Mouse (Mus musculus) intestine, embryonic 14.5 days (tissue): Measurements from ENCODE around the gene Cabp2. TPM values are rescaled to one million over a fixed set of nuclear protein-coding genes. Genes with fewer than 3 reads are reported as not detected.
"Not testable (repeated sequence)": the region's sequence is repeated elsewhere in the genome, so short reads cannot be mapped to it uniquely, and the experiment has no call there.

Experiments used
- ATAC-seq: fragments of 200-750 bp; cut with Nextera tagmentation; replicated peaks from 2 replicates; pipeline ENCODE4 v1.8.0; 2017; ENCODE audit warnings: low read depth, moderate number of reproducible peaks, moderate TSS enrichment, moderate library complexity; ENCODE audit not compliant: low FRiP score, low TSS enrichment
- DNase-seq: peaks from one replicate; pipeline ENCODE4 v3.0.0-alpha.2; 2018; ENCODE audit warnings: low spot score
- H3K27ac ChIP-seq: fragments of 300-500 bp; sonication (generic); 2 replicates; pipeline ENCODE4 v1.5.1; 2014; ENCODE audit warnings: low read depth, mild to moderate bottlenecking, control low read depth
- H3K27me3 ChIP-seq: fragments of 300-500 bp; sonication (generic); replicated peaks from 2 replicates; pipeline ENCODE4 v1.6.1; 2014; ENCODE audit warnings: low read length, control low read depth; ENCODE audit not compliant: control insufficient read depth, insufficient read depth
- H3K36me3 ChIP-seq: fragments of 300-500 bp; sonication (generic); 2 replicates; pipeline ENCODE4 v1.6.1; 2014; ENCODE audit warnings: low read length, control low read depth; ENCODE audit not compliant: control insufficient read depth, insufficient read depth
- H3K4me1 ChIP-seq: fragments of 300-500 bp; sonication (generic); replicated peaks from 2 replicates; pipeline ENCODE4 v1.6.1; 2014; ENCODE audit warnings: low read length, control low read depth, mixed read lengths; ENCODE audit not compliant: control insufficient read depth, insufficient read depth
- H3K4me2 ChIP-seq: fragments of 300-500 bp; sonication (generic); 2 replicates; pipeline ENCODE4 v1.6.1; 2014; ENCODE audit warnings: low read length
- H3K4me3 ChIP-seq: fragments of 300-500 bp; sonication (generic); 2 replicates; pipeline ENCODE4 v1.5.1; 2014; ENCODE audit warnings: low read depth, low read length, control low read depth, mixed read lengths
- H3K9ac ChIP-seq: fragments of 300-500 bp; sonication (generic); 2 replicates; pipeline ENCODE4 v1.6.1; 2014; ENCODE audit warnings: mild to moderate bottlenecking, low read length
- H3K9me3 ChIP-seq: fragments of 300-500 bp; sonication (generic); 2 replicates; pipeline ENCODE4 v1.6.1; 2016; ENCODE audit warnings: low read length, control low read depth; ENCODE audit not compliant: control insufficient read depth
- whole genome bisulfite sequencing: fragments of 180-500 bp; shearing (Covaris S2); extraction: QIAGEN DNeasy Blood & Tissue Kit; methylation state at CpG from one replicate; pipeline ENCODE4 v1.1.7; 2014; 5-methylcytosine and 5-hydroxymethylcytosine counted together
- polyA plus RNA-seq: library from polyadenylated mRNA; unstranded; fragments of >200 nt; fragmentation: Nextera tagmentation; extraction: Ambion mirVana; gene quantifications from 2 replicates; pipeline ENCODE4 v1.2.1, GENCODE M21; 2014

The Cabp2 gene
- polyA plus RNA-seq, 1 experiment from 2014 or later = 0.57 TPM

DNA sequence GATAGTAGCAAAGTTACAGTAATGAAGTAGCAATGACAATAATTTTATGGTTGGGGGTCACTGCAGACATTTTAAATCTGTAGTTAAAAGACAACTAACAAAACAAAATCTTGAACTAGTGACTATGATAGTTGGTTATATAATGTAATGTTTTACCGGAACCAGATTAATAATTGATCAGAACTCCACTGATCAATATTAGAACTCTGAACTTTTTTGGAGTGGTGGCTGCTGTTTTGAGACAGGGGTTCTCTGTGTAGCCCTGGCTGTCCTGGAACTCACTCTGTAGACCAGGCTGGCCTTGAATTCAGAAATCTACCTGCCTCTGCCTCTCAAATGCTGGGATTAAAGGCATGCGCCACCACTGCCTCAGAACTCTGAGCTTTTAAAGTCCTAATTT lies 13.1 kb upstream of the Cabp2 start:
- not testable (repeated sequence) for H3K36me3 ChIP-seq, H3K4me3 ChIP-seq, H3K27ac ChIP-seq, ATAC-seq, DNase-seq, H3K9me3 ChIP-seq, H3K27me3 ChIP-seq, H3K9ac ChIP-seq, H3K4me1 ChIP-seq, H3K4me2 ChIP-seq
- 89% methylated on average over 2 of the region's 2 CpGs for WGBS

DNA sequence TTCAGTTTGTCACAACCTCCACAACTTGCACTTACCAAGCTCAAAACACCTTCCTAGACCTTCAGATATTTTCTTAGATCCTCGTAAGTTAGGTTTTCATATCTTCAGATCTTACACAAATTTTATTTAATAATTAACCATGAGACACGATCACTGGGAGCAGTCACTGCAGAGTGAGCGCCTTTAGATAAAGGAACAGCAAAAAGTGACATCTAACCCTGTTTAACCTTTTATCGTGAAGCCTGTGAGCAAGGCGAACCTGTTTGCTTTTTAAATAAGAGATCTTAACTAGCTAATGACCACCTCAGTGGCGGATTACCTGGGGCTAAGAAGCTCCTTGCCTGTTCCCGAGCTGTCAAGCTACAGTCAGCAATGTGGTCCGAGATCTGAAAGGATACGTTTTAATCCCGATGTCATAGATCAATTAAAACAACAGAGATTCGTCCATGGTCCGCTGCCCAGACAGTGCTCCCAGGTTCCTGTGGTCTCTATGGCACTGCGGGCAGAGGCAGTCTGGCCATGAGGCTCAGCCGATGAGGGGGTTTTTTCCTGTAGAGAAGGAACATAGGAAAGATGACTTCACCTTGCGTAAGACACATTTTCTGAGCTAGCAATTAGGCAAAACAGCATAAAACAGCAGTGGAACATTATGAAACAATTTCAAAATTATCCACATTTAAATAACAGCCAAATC lies 12.5 kb upstream of the Cabp2 start:
- 70% methylated on average over 15 of the region's 15 CpGs for WGBS
- no peak overlapping the region for H3K27ac ChIP-seq
- no peaks in the 10 kb centered on the region for H3K36me3 ChIP-seq
- no peaks in the 10 kb centered on the region for H3K9me3 ChIP-seq
- H3K27me3 ChIP-seq = no peaks in the 10 kb centered on the region
- ATAC-seq (no peak), DNase-seq (no peak)
- H3K4me1 ChIP-seq = no peaks in the 10 kb centered on the region
- H3K4me2 ChIP-seq = peak overlapping the region; percentile 12; the same call in 1 of the 2 replicates
- no peak overlapping the region for H3K4me3 ChIP-seq
- no peak overlapping the region for H3K9ac ChIP-seq

DNA sequence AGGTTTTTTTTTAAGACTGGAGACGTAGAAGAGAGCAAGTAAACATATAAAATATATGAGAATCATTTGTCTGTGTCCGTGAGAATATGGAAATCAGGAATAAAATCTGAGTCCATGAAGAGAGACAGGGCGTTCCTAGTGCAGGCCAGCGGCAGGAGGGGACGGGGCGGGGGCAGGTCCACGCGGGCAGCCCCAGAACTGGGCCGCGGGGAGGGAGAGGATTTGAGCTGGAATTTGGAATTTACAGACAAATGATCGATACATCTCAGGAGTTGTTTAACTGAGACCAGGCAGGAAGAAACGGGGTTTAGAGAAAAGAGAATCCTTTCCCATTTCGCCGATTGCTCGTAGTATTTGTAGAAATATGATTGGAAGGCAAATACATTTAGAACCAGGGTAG lies 11.1 kb upstream of the Cabp2 start:
- WGBS = 60% methylated on average over 15 of the region's 15 CpGs
- no peak overlapping the region for H3K9ac ChIP-seq
- DNase-seq = no peak
- H3K4me3 ChIP-seq = no peak overlapping the region
- no peak overlapping the region for H3K4me2 ChIP-seq
- H3K27ac ChIP-seq = no peak overlapping the region
- no peaks in the 10 kb centered on the region for H3K36me3 ChIP-seq
- no peaks in the 10 kb centered on the region for H3K9me3 ChIP-seq
- no peaks in the 10 kb centered on the region for H3K27me3 ChIP-seq
- ATAC-seq = no peak
- H3K4me1 ChIP-seq = no peaks in the 10 kb centered on the region

DNA sequence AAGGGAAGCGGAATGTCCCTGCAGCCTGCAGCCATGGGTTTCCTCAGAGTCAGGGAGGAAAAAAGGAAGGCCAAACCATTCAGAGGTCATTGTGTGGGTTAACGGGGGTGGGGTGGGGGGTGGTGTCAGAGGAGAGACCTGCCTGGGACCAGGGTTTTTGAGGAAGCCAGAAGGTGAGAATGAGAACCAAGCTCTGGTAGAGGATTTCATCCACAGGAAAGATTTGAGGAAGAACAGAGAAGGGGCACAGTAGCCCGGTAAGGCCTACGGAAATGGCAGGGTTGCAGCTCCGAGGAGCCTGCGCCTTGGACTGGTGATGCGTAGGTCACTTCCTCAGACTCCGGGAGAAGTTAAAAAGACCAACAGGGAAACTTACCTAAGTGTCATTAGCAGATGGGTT lies 10.6 kb upstream of the Cabp2 start:
- DNase-seq (no peak), ATAC-seq (no peak)
- Histone ChIP-seq H3K9ac (no peak overlapping the region), H3K4me1 (no peaks in the 10 kb centered on the region), H3K27ac (no peak overlapping the region), H3K27me3 (no peaks in the 10 kb centered on the region), H3K36me3 (no peaks in the 10 kb centered on the region), H3K4me2 (no peak overlapping the region), H3K4me3 (no peak overlapping the region), H3K9me3 (no peaks in the 10 kb centered on the region)
- WGBS = 80% methylated on average over 8 of the region's 8 CpGs

DNA sequence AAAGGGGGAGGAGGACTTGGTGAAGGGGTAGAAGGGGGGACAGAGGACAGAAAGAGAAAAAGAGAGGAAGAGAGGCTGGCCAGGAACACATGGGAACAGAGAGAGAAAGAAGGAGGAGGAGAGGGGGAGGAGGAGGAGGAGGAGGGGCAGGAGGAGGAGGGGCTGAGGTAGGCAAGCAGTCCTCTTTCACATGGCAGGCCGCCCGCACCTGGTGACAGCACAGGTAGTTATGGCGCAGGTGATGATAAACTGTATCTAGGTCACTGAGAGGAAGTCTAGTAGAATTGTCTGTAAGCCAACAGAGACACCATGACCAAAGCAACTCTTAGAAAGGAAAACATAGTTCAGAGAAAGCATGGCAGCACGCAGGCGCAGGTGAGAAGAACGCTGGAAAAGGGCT lies 10.0 kb upstream of the Cabp2 start:
- DNase-seq = no peak
- no peaks in the 10 kb centered on the region for H3K27me3 ChIP-seq
- H3K36me3 ChIP-seq = no peaks in the 10 kb centered on the region
- no peaks in the 10 kb centered on the region for H3K4me1 ChIP-seq
- no peak overlapping the region for H3K9ac ChIP-seq
- H3K4me3 ChIP-seq = no peak overlapping the region
- no peaks in the 10 kb centered on the region for H3K9me3 ChIP-seq
- 88% methylated on average over 6 of the region's 6 CpGs for WGBS
- H3K27ac ChIP-seq = no peak overlapping the region
- H3K4me2 ChIP-seq = no peak overlapping the region
- no peak for ATAC-seq

DNA sequence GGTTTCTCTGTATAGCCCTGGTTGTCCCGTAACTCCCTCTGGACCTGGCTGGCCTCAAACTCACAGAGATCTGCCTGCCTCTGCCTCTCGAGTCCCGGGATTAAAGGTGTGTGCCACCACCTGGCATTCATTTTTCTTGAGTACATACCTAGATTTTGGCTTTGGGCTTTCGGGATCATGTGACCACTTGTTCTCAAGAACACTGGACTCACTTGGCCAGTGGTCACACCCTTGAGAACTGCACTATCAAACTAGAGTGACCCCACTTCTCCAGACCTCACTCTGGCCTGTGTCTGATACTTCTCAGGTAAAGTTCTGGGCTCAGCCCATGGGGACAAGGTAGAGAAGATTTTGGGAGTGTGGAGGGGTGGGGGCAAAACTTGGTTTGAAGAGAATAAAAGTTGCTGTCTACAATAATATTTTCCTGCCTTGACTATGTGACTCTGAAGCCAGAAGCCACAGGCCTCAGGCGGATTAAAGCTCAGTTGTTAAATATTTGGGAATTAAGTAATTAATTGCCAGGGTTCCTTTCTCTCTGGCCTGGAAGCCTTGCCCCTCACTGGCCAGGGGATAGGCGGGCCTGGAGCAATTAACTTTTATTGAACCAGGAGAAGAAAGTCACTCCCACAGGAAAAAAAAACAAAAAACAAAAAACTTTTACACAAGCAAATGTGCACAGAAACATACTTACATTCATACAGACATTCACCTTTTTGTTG lies 8.5 kb upstream of the Cabp2 start:
- 74% methylated on average over 6 of the region's 6 CpGs for WGBS
- H3K4me3 ChIP-seq = no peak overlapping the region
- H3K36me3 ChIP-seq = no peaks in the 10 kb centered on the region
- no peak overlapping the region for H3K27ac ChIP-seq
- H3K27me3 ChIP-seq = no peaks in the 10 kb centered on the region
- no peak overlapping the region for H3K9ac ChIP-seq
- ATAC-seq (no peak), DNase-seq (no peak)
- H3K4me1 ChIP-seq = no peaks in the 10 kb centered on the region
- no peak overlapping the region for H3K4me2 ChIP-seq
- H3K9me3 ChIP-seq = no peaks in the 10 kb centered on the region

DNA sequence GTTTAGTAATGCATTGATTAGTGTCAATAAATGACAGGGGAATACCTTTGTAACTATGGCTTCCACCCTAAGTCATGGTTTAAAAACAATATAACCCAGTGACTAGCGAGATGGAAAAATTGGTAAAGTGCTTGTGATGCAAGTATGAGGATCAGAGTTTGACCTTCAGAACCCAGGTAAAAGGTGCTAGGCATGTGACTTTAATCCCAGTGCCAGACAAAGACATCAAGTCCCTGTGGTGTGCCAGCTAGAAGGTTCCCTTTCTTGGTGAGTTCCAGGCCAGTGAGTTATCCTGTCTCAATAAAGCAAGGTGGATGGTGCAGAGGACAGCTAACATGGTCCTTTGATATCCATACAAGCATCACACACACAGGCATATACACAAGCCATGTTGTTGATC lies 5.8 kb upstream of the Cabp2 start:
- Histone ChIP-seq H3K9me3 (no peaks in the 10 kb centered on the region), H3K9ac (no peak overlapping the region), H3K4me3 (no peak overlapping the region), H3K36me3 (no peaks in the 10 kb centered on the region), H3K4me1 (no peaks in the 10 kb centered on the region), H3K4me2 (no peak overlapping the region), H3K27ac (no peak overlapping the region), H3K27me3 (no peaks in the 10 kb centered on the region)
- no peak for ATAC-seq
- WGBS = 91% methylated on average over 1 of the region's 1 CpGs
- DNase-seq = no peak

DNA sequence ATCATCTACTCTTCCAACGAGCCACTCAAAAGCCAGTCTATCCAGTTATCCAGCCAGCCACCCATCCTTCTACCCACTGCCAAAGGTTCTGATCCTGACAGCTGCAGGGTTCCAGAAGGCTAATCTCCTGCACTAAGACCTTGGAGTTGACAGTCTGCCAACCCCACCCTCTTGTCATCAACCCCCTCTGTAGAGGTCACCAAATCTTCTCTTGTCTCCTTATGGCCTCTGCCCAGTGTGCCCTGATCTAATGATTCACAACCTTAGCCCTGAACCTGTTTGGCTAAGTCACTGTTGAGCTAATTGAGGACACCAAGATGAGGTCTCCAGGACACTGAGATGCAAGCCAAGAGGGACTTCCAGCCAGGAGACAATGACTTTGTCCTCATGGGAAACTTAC lies 1.8 kb upstream of the Cabp2 start:
- H3K27ac ChIP-seq = no peak overlapping the region
- H3K9me3 ChIP-seq = no peaks in the 10 kb centered on the region
- DNase-seq = no peak
- H3K4me1 ChIP-seq = no peaks in the 10 kb centered on the region
- H3K4me3 ChIP-seq = no peak overlapping the region
- H3K9ac ChIP-seq = no peak overlapping the region
- no peaks in the 10 kb centered on the region for H3K27me3 ChIP-seq
- 66% methylated on average over 1 of the region's 1 CpGs for WGBS
- ATAC-seq = no peak
- H3K36me3 ChIP-seq = no peaks in the 10 kb centered on the region
- H3K4me2 ChIP-seq = no peak overlapping the region

DNA sequence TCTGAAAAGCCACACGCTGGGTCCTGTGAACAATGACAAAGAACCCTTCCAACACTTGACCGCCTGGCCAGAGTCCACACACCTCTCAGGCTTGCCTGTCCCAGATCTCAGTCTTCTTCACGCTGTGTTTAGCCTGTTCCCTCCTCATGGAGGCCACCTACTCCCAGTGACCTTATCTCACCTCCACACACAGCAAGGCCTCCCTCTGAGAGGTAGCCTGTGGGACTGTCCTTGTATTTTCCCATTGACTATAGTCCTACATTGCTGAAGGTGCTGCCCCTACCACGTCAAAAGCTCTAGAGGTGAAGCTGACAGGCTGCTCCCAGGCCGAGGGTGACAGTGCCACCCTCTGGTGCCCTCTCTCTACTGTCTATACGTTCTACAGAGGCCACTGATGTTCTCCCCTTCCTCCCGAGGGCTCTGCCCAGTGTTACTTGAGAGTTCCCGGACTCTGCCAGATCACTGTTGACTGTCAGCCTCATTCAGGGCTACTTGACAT lies 818 bp upstream of the Cabp2 start:
- no peak for ATAC-seq
- WGBS = 67% methylated on average over 8 of the region's 8 CpGs

More for the DNA sequence above, 818 bp upstream of the Cabp2 start:
- Histone ChIP-seq H3K9me3 (no peaks in the 10 kb centered on the region), H3K4me2 (no peak overlapping the region), H3K27me3 (no peaks in the 10 kb centered on the region), H3K4me1 (no peaks in the 10 kb centered on the region), H3K4me3 (no peak overlapping the region), H3K27ac (no peak overlapping the region), H3K9ac (no peak overlapping the region), H3K36me3 (no peaks in the 10 kb centered on the region)
- no peak for DNase-seq
